Mouse (Mus musculus) forebrain, postnatal 0 days (tissue): Measurements from ENCODE around the gene Elmsan1. TPM values are rescaled to one million over a fixed set of nuclear protein-coding genes. Genes with fewer than 3 reads are reported as not detected.

ENCODE experiments used
- ATAC-seq: fragments of 200-750 bp; cut with Nextera tagmentation; 2 replicates; pipeline ENCODE4 v1.8.0; 2017; ENCODE audit warnings: mild to moderate bottlenecking, moderate library complexity
- DNase-seq: peaks from one replicate; pipeline ENCODE4 v3.0.0-alpha.2; 2015
- H3K27ac ChIP-seq: fragments of 300-500 bp; sonication (generic); 2 replicates; pipeline ENCODE4 v1.5.1; 2014; ENCODE audit warnings: low read depth, mild to moderate bottlenecking, antibody characterized with exemption, low read length, moderate library complexity, mixed read lengths
- H3K27me3 ChIP-seq: fragments of 300-500 bp; sonication (generic); 2 replicates; pipeline ENCODE4 v1.6.1; 2014; ENCODE audit warnings: mild to moderate bottlenecking, low read length, mixed read lengths; ENCODE audit not compliant: insufficient read depth
- H3K36me3 ChIP-seq: fragments of 300-500 bp; sonication (generic); 2 replicates; pipeline ENCODE4 v1.6.1; 2014; ENCODE audit warnings: mild to moderate bottlenecking, moderate library complexity; ENCODE audit not compliant: insufficient read depth
- H3K4me1 ChIP-seq: fragments of 300-500 bp; sonication (generic); 2 replicates; pipeline ENCODE4 v1.6.1; 2014; ENCODE audit warnings: antibody characterized with exemption; ENCODE audit not compliant: insufficient read depth
- H3K4me2 ChIP-seq: fragments of 300-500 bp; sonication (generic); 2 replicates; pipeline ENCODE4 v1.6.1; 2014; ENCODE audit warnings: low read depth, mild to moderate bottlenecking, moderate library complexity
- H3K4me3 ChIP-seq: fragments of 300-500 bp; sonication (generic); 2 replicates; pipeline ENCODE4 v1.5.1; 2014; ENCODE audit warnings: low read depth, low read length, mixed read lengths
- H3K9ac ChIP-seq: fragments of 300-500 bp; sonication (generic); 2 replicates; pipeline ENCODE4 v1.6.1; 2014; ENCODE audit warnings: mild to moderate bottlenecking
- H3K9me3 ChIP-seq: fragments of 300-500 bp; sonication (generic); 2 replicates; pipeline ENCODE4 v1.6.1; 2016; ENCODE audit warnings: low read length
- CTCF ChIP-seq: sonication (generic); IDR thresholded peaks from 2 replicates; pipeline ENCODE4 v1.5.1; 2016; ENCODE audit warnings: antibody characterized with exemption, control low read depth, low read depth
- WGBS: fragments of 180-500 bp; shearing (Covaris S2); extraction: QIAGEN DNeasy Blood & Tissue Kit; methylation state at CpG from one replicate; pipeline ENCODE4 v1.1.7; 2014; 5-methylcytosine and 5-hydroxymethylcytosine counted together
- polyA plus RNA-seq: library from polyadenylated mRNA; unstranded; fragments of >200 nt; fragmentation: Nextera tagmentation; extraction: Ambion mirVana; gene quantifications from 2 replicates; pipeline ENCODE4 v1.2.1, GENCODE M21; 2015
- total RNA-seq: library from RNA; depleted of rRNA; stranded (reverse); fragments of >200 nt; gene quantifications from 2 replicates; pipeline ENCODE4 v1.2.3, GENCODE M21; 2014

Elmsan1 gene
- total and polyA plus RNA-seq, 2 experiments from 2014 or later = 2.5 to 7.9 TPM

DNA sequence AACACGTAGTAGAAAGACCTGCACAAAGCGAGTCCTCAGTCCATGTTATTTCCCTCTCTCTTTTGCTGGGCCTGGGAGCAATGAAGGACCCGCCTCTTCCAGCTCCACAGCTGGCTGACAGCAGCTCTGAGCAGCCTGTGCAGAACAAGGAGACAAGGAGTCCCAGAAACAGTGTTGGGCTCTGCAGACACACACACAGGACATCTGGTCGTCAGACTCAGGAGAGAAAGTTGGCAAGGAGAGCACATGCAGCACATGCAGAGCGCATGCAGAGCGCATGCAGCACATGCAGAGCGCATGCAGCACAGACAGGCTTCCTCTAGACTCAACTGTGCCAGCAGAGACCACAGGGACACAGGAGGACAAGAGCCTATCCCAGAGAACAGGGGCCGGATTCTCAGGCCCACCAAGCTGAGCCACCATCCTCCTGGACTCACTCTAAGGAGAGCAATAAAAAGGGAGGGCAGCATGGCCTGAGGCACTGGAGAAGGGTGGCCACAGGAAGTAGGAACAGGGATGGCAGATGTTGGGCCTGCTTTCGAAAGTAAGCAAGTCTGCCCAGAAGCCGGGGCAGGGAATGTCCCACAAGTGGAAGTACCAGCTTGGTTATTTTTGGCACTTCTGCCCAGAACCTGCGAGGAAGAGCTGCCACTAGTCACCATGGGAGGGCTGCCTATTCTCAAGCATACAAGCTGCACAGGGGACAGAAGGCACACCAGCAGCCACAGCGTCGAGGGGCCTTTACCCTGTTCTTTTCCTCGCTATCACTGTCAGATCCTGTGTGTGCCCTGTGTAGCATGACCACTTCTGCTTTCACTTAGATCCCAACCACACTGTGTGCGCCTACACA, 30.7 kb downstream of the Elmsan1 start:
- Histone ChIP-seq H3K4me2 (no peak overlapping the region), H3K4me1 (peaks cover 21% of the 10 kb centered on the region), H3K36me3 (no peaks in the 10 kb centered on the region), H3K27me3 (no peaks in the 10 kb centered on the region), H3K9me3 (no peaks in the 10 kb centered on the region), H3K9ac (no peak overlapping the region), H3K27ac (no peak overlapping the region), H3K4me3 (no peak overlapping the region)
- 55% methylated on average over 15 of the region's 15 CpGs for WGBS
- TF ChIP-seq CTCF = no peak
- DNase-seq (peak; percentile 42), ATAC-seq (peak; percentile 38; the same call in 1 of the 2 replicates)

DNA sequence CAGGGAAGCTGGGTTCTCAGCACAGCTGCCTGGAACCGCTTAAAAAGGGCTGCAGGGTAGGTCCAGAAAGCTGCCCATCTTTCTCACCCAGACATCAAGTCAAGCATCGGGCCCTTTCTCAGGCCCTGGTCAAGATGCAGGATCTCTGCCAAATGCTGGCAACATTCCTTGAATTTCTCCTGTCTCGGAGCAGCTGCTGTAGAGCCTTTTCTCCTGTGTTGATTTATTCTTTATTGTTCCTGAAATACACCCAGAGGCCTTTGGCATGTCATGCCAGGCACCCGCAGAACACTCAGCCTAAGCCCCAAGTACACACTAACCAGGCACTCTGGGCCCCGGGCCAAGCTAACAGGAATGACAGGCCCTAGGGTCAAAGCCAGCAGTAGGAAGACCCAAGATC, 31.7 kb downstream of the Elmsan1 start:
- H3K4me1 ChIP-seq = peaks cover 18% of the 10 kb centered on the region
- TF ChIP-seq CTCF = no peak
- WGBS = 36% methylated on average over 5 of the region's 5 CpGs
- no peaks in the 10 kb centered on the region for H3K36me3 ChIP-seq
- no peak overlapping the region for H3K4me2 ChIP-seq
- H3K4me3 ChIP-seq = no peak overlapping the region
- no peaks in the 10 kb centered on the region for H3K9me3 ChIP-seq
- H3K27ac ChIP-seq = no peak overlapping the region
- ATAC-seq = no peak
- no peak overlapping the region for H3K9ac ChIP-seq
- DNase-seq = peak; percentile 62
- no peaks in the 10 kb centered on the region for H3K27me3 ChIP-seq

DNA sequence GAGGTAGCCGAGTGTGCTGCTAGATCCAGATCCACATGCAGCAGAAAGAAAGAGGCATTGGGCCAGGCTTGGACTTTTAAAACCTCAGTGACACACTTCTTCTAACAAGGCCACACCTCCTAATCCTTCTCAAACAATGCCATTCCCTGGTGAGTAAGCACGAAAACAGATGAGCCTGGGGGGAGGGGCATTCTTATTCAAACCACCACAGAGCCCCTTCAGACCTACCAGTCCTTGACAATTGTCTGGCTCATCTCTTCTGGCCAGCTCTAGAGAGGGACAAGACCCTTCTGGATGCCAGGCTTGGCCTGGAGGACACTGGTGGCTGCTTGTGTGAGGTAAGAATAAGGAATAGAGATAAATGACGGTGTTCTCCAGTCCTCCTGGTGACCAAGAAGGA, 32.1 kb downstream of the Elmsan1 start:
- no peak overlapping the region for H3K4me3 ChIP-seq
- H3K9ac ChIP-seq = no peak overlapping the region
- ATAC-seq (no peak), DNase-seq (no peak)
- H3K36me3 ChIP-seq = no peaks in the 10 kb centered on the region
- H3K27ac ChIP-seq = no peak overlapping the region
- peaks cover 17% of the 10 kb centered on the region for H3K4me1 ChIP-seq
- WGBS = 37% methylated on average over 3 of the region's 3 CpGs
- no peaks in the 10 kb centered on the region for H3K27me3 ChIP-seq
- no peak for TF ChIP-seq CTCF
- no peak overlapping the region for H3K4me2 ChIP-seq
- H3K9me3 ChIP-seq = no peaks in the 10 kb centered on the region

DNA sequence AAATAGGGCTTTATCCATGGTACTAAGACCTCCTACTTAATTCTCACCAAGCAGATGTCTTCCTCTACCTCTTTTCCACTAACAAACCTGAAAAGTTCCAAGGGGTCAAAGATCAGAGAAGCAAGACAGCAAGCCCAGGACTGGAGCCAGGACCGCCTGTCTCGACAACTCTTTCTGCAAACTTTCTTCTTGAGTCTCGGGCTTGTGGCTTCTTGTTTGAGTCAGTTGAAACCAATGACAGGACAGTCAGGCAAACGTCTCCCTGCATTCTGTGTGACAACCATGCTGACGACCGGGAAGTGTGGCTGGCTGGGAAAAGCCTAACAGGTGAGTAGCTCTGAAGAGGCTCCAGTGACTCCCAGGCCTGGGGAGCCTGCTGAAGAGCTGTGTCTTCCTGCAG, 33.1 kb downstream of the Elmsan1 start:
- TF ChIP-seq CTCF = no peak
- DNase-seq = no peak
- no peak for ATAC-seq
- H3K4me3 ChIP-seq = no peak overlapping the region
- peaks cover 21% of the 10 kb centered on the region for H3K4me1 ChIP-seq
- no peaks in the 10 kb centered on the region for H3K27me3 ChIP-seq
- H3K4me2 ChIP-seq = no peak overlapping the region
- no peak overlapping the region for H3K27ac ChIP-seq
- H3K9ac ChIP-seq = no peak overlapping the region
- H3K36me3 ChIP-seq = no peaks in the 10 kb centered on the region
- no peaks in the 10 kb centered on the region for H3K9me3 ChIP-seq
- 43% methylated on average over 6 of the region's 6 CpGs for WGBS

DNA sequence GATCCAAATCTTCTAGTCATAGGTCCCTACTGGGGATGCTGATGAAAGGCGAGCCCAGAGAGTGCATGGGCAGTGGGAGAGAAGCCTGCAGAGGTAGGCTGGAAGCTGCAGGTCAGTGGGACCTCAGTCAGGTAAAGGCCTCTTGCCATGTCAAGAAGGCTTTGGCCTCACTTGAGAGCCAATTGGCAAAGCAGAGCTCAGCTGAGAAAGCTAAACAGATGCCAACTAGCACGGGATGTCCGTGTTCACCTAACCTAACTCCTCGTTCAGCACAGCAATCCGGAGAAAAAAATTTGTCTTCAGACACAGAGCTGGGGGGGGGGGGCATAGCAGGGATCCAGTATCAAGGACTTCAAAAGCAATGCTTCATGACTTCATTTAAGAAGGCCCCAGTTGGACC, 33.7 kb downstream of the Elmsan1 start:
- 47% methylated on average over 5 of the region's 5 CpGs for WGBS
- no peak overlapping the region for H3K4me2 ChIP-seq
- no peak overlapping the region for H3K9ac ChIP-seq
- no peaks in the 10 kb centered on the region for H3K27me3 ChIP-seq
- no peaks in the 10 kb centered on the region for H3K36me3 ChIP-seq
- ATAC-seq (no peak), DNase-seq (no peak)
- H3K9me3 ChIP-seq = no peaks in the 10 kb centered on the region
- H3K4me3 ChIP-seq = no peak overlapping the region
- H3K27ac ChIP-seq = no peak overlapping the region
- TF ChIP-seq CTCF = no peak
- peaks cover 22% of the 10 kb centered on the region for H3K4me1 ChIP-seq

DNA sequence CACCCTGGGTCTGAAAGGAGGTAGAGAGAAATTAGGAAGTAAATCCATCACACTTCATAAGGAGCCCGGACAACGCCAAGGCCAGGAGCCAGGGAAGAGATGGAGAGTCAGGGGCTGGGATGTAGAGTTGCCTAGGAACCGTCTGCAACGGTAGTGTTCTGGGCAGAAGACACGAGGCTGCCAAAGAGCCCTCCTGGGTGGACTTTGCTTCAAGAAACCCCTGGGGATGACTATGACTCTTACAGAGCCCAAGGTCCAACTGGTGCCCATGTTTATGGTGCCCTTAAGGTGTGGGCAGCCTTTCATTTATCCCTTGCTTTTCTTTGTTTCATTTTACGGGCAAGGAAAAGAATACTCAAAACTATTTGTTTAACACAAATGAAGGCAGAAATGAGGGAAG, 36.7 kb downstream of the Elmsan1 start:
- H3K36me3 ChIP-seq = no peaks in the 10 kb centered on the region
- no peak for TF ChIP-seq CTCF
- 36% methylated on average over 6 of the region's 6 CpGs for WGBS
- no peaks in the 10 kb centered on the region for H3K9me3 ChIP-seq
- ATAC-seq = no peak
- no peak overlapping the region for H3K9ac ChIP-seq
- H3K27ac ChIP-seq = no peak overlapping the region
- H3K4me1 ChIP-seq = peaks cover 16% of the 10 kb centered on the region
- no peak overlapping the region for H3K4me2 ChIP-seq
- no peak for DNase-seq
- no peaks in the 10 kb centered on the region for H3K27me3 ChIP-seq
- no peak overlapping the region for H3K4me3 ChIP-seq

DNA sequence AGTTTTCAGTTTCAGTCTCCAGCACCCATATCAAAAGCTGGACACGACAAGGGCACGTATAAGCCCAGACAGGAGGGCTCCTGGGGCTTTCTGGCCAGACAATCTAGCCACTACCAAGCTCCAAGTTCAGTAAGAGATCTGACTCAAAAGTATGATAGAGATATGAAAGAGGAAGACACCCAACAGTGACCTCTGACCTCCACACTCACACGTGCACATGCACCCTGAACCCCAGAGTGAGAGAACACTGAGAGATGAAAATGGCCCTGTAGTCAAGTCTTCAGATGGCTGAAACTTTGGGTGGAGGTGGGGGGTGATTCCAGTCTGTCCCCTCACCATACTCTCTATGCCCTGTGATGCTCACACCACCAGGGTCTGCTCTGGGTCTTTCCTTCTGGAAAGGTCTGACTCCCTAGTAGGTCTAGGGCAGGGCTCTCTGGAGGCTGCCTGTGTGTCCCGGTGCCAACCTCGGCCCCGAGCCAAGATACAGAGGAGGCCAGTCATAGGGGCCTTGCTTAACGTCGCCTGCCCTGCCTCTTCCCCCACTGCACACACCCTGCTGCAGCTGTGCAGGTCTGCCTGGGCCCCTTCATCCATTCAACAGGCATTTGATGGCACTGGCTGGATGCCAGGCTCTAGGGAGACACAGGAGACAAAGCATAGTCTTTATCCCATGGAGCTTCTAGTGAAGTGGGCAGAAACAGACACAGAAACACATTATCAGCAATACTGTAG, 37.8 kb downstream of the Elmsan1 start:
- no peaks in the 10 kb centered on the region for H3K27me3 ChIP-seq
- H3K27ac ChIP-seq = no peak overlapping the region
- peak; percentile 52 for DNase-seq
- WGBS = 42% methylated on average over 8 of the region's 8 CpGs
- no peaks in the 10 kb centered on the region for H3K9me3 ChIP-seq
- 0 out of 2 replicates have a peak, but pooled peaks have one; percentile 8 for TF ChIP-seq CTCF
- no peak overlapping the region for H3K4me2 ChIP-seq
- H3K4me1 ChIP-seq = peaks cover 27% of the 10 kb centered on the region
- H3K4me3 ChIP-seq = no peak overlapping the region
- H3K9ac ChIP-seq = no peak overlapping the region
- no peaks in the 10 kb centered on the region for H3K36me3 ChIP-seq
- peak; percentile 65 for ATAC-seq
